Mouse (Mus musculus): ENCODE results near the gene Mbnl1. TPM values are rescaled to one million over a fixed set of nuclear protein-coding genes. Genes with fewer than 3 reads are reported as not detected.

Mbnl1 gene
- polyA plus RNA-seq, 1 experiment, result 20.3 TPM

- no peak overlapping the region for H3K4me3 ChIP-seq (replicated peaks)
- no peak for TF ChIP-seq GATA1 (IDR thresholded peaks at IDR 0.05; ENCODE audit: borderline replicate concordance, low read length)
- no peak for TF ChIP-seq FLI1 (IDR thresholded peaks at IDR 0.05; ENCODE audit: low read length)
- no peaks in the 10 kb centered on the region for H3K27me3 ChIP-seq (replicated peaks)
- H3K9me3 ChIP-seq, result no peaks in the 10 kb centered on the region
- no peaks in the 10 kb centered on the region for H3K36me3 ChIP-seq (replicated peaks; ENCODE audit: low read length)
- no peaks in the 10 kb centered on the region for H3K4me1 ChIP-seq
Observed at GRCm38 (mm10) chr3:60638530-60638929, 165.9 kb downstream of the Mbnl1 start.

DNA sequence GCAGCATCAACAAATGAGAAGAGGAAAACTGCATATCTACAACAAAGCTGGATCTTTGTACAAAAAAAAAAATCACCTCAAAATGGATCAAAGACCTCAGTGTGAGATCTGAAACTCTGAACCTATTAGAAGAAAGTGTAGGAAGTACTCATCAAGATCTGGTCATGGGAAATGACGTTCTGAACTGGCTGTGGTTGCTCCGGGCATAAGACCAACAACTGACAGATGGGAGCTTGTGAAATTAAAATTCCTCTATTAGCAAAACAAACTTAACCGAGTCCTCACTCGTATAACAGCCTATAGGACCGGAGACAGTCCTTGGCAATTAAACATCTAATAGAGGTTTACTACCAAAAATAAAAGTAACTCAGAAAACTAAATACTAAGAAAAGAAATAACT is 166.5 kb downstream of the Mbnl1 start:
- Histone ChIP-seq H3K4me3 (replicated peaks) (no peak overlapping the region), H3K9me3 (no peaks in the 10 kb centered on the region), H3K36me3 (replicated peaks; ENCODE audit: low read length) (no peaks in the 10 kb centered on the region), H3K27me3 (replicated peaks) (no peaks in the 10 kb centered on the region), H3K4me1 (no peaks in the 10 kb centered on the region)
- no peak for TF ChIP-seq GATA1 (IDR thresholded peaks at IDR 0.05; ENCODE audit: borderline replicate concordance, low read length)
- TF ChIP-seq FLI1 (IDR thresholded peaks at IDR 0.05; ENCODE audit: low read length), result no peak

GRCm38 (mm10) chr3:60642227-60642626 is 169.6 kb downstream of the Mbnl1 start:
- H3K9me3 ChIP-seq, result no peaks in the 10 kb centered on the region
- no peaks in the 10 kb centered on the region for H3K36me3 ChIP-seq (replicated peaks; ENCODE audit: low read length)
- H3K4me1 ChIP-seq, result no peaks in the 10 kb centered on the region
- H3K27me3 ChIP-seq (replicated peaks), result no peaks in the 10 kb centered on the region
- TF ChIP-seq FLI1 (IDR thresholded peaks at IDR 0.05; ENCODE audit: low read length) (no peak), GATA1 (IDR thresholded peaks at IDR 0.05; ENCODE audit: borderline replicate concordance, low read length) (no peak)
- H3K4me3 ChIP-seq (replicated peaks), result no peak overlapping the region

- Histone ChIP-seq H3K4me3 (replicated peaks) (no peak overlapping the region), H3K4me1 (no peaks in the 10 kb centered on the region), H3K36me3 (replicated peaks; ENCODE audit: low read length) (no peaks in the 10 kb centered on the region), H3K27me3 (replicated peaks) (no peaks in the 10 kb centered on the region), H3K9me3 (no peaks in the 10 kb centered on the region)
- TF ChIP-seq GATA1 (IDR thresholded peaks at IDR 0.05; ENCODE audit: borderline replicate concordance, low read length) (no peak), FLI1 (IDR thresholded peaks at IDR 0.05; ENCODE audit: low read length) (no peak)
Observed at GRCm38 (mm10) chr3:60645531-60645930, 172.9 kb downstream of the Mbnl1 start.

- Histone ChIP-seq H3K4me1 (no peaks in the 10 kb centered on the region), H3K4me3 (replicated peaks) (no peak overlapping the region), H3K36me3 (replicated peaks; ENCODE audit: low read length) (no peaks in the 10 kb centered on the region), H3K9me3 (no peaks in the 10 kb centered on the region), H3K27me3 (replicated peaks) (no peaks in the 10 kb centered on the region)
- TF ChIP-seq GATA1 (IDR thresholded peaks at IDR 0.05; ENCODE audit: borderline replicate concordance, low read length), result no peak
- no peak for TF ChIP-seq FLI1 (IDR thresholded peaks at IDR 0.05; ENCODE audit: low read length)
Observed at GRCm38 (mm10) chr3:60648293-60648692, 175.7 kb downstream of the Mbnl1 start.

GRCm38 (mm10) chr3:60660762-60661161 is 188.1 kb downstream of the Mbnl1 start:
- H3K4me3 ChIP-seq (replicated peaks), result no peak overlapping the region
- no peaks in the 10 kb centered on the region for H3K27me3 ChIP-seq (replicated peaks)
- H3K4me1 ChIP-seq, result peaks cover 8% of the 10 kb centered on the region
- H3K9me3 ChIP-seq, result no peaks in the 10 kb centered on the region
- H3K36me3 ChIP-seq (replicated peaks; ENCODE audit: low read length), result no peaks in the 10 kb centered on the region
- TF ChIP-seq GATA1 (IDR thresholded peaks at IDR 0.05; ENCODE audit: borderline replicate concordance, low read length), result no peak
- TF ChIP-seq FLI1 (IDR thresholded peaks at IDR 0.05; ENCODE audit: low read length), result no peak

All from megakaryocyte, embryonic 14.5 days (primary cell).